Mouse (Mus musculus) midbrain, embryonic 12.5 days (tissue): ENCODE measurements around the gene Rps13. TPM values are rescaled to one million over a fixed set of nuclear protein-coding genes. Genes with fewer than 3 reads are reported as not detected.
A peak's percentile ranks its signal among the peaks of the same experiment; 100 is the strongest.

Experiments used
- ATAC-seq: fragments of 200-750 bp; cut with Nextera tagmentation; 2 replicates; pipeline ENCODE4 v1.8.0; 2017; ENCODE audit warnings: low read depth, moderate TSS enrichment, moderate library complexity; ENCODE audit not compliant: low FRiP score
- H3K27ac ChIP-seq: fragments of 300-500 bp; sonication (generic); replicated peaks from 2 replicates; pipeline ENCODE4 v1.5.1; 2016; ENCODE audit warnings: mild to moderate bottlenecking
- H3K27me3 ChIP-seq: fragments of 300-500 bp; sonication (generic); 2 replicates; pipeline ENCODE4 v1.6.1; 2016; ENCODE audit warnings: mild to moderate bottlenecking
- H3K36me3 ChIP-seq: fragments of 300-500 bp; sonication (generic); 2 replicates; pipeline ENCODE4 v1.6.1; 2016
- H3K4me1 ChIP-seq: fragments of 300-500 bp; sonication (generic); 2 replicates; pipeline ENCODE4 v1.6.1; 2016
- H3K4me2 ChIP-seq: fragments of 300-500 bp; sonication (generic); replicated peaks from 2 replicates; pipeline ENCODE4 v1.6.1; 2016; ENCODE audit warnings: mild to moderate bottlenecking, moderate library complexity
- H3K4me3 ChIP-seq: fragments of 300-500 bp; sonication (generic); 2 replicates; pipeline ENCODE4 v1.5.1; 2016; ENCODE audit warnings: mild to moderate bottlenecking
- H3K9ac ChIP-seq: fragments of 300-500 bp; sonication (generic); replicated peaks from 2 replicates; pipeline ENCODE4 v1.6.1; 2016; ENCODE audit warnings: mild to moderate bottlenecking, moderate library complexity
- H3K9me3 ChIP-seq: fragments of 300-500 bp; sonication (generic); 2 replicates; pipeline ENCODE4 v1.6.1; 2016; ENCODE audit warnings: mild to moderate bottlenecking
- WGBS: fragments of 180-500 bp; shearing (Covaris S2); methylation state at CpG from one replicate; pipeline ENCODE4 v1.1.7; 2016; 5-methylcytosine and 5-hydroxymethylcytosine counted together
- polyA plus RNA-seq: library from polyadenylated mRNA; unstranded; fragments of >200 nt; fragmentation: Nextera tagmentation; extraction: Ambion mirVana; gene quantifications from 2 replicates; pipeline ENCODE4 v1.2.1, GENCODE M21; 2016

Gene Rps13
- polyA plus RNA-seq, 1 experiment from 2014 or later: 651 TPM

DNA sequence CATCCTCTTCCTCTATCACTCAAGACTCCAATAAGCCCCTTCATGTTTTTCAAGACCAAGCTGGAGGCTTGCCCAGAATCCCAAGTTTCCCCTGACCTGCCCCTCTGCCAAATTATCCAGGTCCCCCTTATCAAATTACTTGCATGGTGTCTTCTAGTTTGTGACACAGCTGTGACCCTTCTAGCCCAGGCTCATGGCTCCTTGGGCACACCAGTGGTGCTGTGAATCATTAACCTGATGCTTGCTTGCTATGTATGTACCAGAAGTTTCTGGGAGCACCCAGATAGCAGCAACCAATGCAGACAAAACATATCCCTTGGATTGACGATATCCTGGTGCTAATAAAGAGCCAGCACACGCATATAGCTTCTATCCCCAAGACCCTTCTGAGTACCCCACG lies 45.0 kb downstream of the Rps13 start:
- H3K36me3 ChIP-seq: no peaks in the 10 kb centered on the region
- peaks cover 23% of the 10 kb centered on the region for H3K4me1 ChIP-seq
- no peak overlapping the region for H3K9ac ChIP-seq
- no peak overlapping the region for H3K4me3 ChIP-seq
- no peaks in the 10 kb centered on the region for H3K27me3 ChIP-seq
- H3K4me2 ChIP-seq: no peak overlapping the region
- 91% methylated on average over 3 of the region's 3 CpGs for WGBS
- no peaks in the 10 kb centered on the region for H3K9me3 ChIP-seq
- no peak overlapping the region for H3K27ac ChIP-seq
- no peak for ATAC-seq

DNA sequence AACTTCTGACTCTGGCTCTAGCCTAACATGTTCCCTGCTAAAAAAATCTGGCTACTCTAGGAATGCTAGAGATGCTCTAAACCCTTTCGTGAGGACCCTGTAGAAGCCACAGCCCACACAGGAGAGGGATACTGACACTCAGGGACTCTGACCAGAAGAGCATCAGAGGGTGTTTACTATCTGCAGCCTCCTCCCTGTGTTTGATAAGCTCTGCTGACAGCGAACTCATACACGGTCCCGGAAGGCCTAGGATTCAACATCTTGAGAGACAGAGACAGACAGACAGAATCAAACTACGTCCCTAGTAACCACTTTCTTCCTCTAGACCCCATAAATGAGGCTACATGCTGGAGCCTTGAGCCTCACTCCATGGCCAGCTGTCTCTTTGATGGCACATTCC lies 46.0 kb downstream of the Rps13 start:
- Histone ChIP-seq H3K36me3 (no peaks in the 10 kb centered on the region), H3K4me2 (no peak overlapping the region), H3K4me1 (peaks cover 33% of the 10 kb centered on the region), H3K9me3 (no peaks in the 10 kb centered on the region), H3K27ac (no peak overlapping the region), H3K4me3 (no peak overlapping the region), H3K9ac (no peak overlapping the region), H3K27me3 (no peaks in the 10 kb centered on the region)
- WGBS: 86% methylated on average over 5 of the region's 5 CpGs
- ATAC-seq: no peak

DNA sequence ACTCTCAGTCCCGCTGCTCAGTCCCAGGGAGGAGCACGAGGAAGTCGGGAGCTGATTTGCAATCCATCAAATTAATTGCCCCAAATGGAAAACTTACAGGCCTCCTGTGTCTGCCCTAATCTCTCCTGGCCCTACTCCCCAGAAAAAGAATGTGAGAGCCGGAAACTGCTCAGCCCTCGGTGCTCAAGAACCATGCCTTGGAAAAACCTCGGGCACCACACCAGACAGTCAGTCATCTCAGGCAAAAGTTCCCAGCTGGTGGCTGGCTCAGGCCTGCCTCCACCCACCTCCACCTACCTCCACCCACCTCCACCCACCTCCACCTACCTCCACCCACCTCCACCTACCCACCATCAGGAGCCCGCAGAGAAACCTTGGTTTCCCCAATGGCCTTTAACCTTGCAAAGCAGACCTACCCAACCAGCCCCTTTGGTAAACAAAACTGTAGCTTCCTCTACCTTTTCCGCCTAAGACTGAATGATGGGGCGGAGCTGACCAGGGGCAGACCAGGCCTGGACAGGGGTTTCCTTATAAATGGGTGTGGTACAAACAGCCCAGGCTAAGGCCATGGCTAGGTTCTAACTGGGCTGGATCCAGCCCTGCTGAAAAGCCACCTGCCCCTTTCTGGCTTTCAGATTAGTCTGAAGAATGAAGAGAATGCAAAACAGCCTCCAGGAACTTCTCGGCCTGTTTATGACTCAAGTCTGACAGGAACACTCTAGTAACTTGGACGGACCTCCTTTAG lies 47.2 kb downstream of the Rps13 start:
- Histone ChIP-seq H3K9me3 (no peaks in the 10 kb centered on the region), H3K4me2 (no peak overlapping the region), H3K36me3 (no peaks in the 10 kb centered on the region), H3K27me3 (no peaks in the 10 kb centered on the region), H3K4me1 (peaks cover 44% of the 10 kb centered on the region), H3K27ac (no peak overlapping the region), H3K9ac (no peak overlapping the region), H3K4me3 (no peak overlapping the region)
- no peak for ATAC-seq
- WGBS: 64% methylated on average over 11 of the region's 11 CpGs

DNA sequence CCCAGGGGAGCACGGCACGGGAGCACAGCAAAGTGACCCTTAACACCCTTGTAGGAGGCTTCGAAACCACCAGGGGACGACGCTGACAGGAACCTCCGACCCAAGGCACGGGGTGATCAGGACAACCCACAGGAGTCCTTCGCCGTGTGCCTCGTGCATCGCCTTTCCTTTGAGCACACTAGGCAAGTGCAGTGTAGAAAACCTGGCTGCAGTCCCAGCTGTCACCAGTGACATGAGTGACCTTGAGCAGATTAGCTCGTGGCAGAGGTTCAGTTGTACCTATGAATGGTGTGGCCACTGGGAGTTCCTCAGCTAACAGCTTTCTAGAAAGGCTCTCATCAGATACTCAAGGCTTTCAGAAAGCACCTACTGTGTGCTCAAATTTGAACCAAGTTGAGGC lies 47.8 kb downstream of the Rps13 start:
- Histone ChIP-seq H3K36me3 (no peaks in the 10 kb centered on the region), H3K4me2 (no peak overlapping the region), H3K9ac (no peak overlapping the region), H3K4me3 (no peak overlapping the region), H3K9me3 (no peaks in the 10 kb centered on the region), H3K4me1 (peaks cover 50% of the 10 kb centered on the region), H3K27ac (no peak overlapping the region), H3K27me3 (no peaks in the 10 kb centered on the region)
- no peak for ATAC-seq
- 75% methylated on average over 12 of the region's 12 CpGs for WGBS

DNA sequence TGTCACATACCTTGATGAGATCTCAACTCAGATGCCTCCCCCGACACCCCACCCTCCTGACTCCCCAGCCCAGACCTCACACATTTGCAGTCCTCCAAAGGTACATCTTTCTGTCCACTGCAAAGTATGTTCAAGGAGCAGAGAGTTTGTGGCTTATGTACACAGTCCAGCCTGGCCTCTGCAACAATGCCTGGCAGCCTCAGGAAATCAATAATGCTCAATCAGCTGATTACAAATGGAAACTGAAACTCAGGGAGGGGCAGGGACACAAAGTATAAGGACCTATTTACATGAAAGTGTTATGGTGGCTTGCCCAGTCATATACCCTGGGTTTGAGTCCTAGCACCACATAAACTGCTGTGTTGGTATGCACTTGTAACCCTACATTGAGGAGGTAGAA lies 48.8 kb downstream of the Rps13 start:
- no peak overlapping the region for H3K27ac ChIP-seq
- H3K4me3 ChIP-seq: no peak overlapping the region
- H3K36me3 ChIP-seq: no peaks in the 10 kb centered on the region
- H3K27me3 ChIP-seq: no peaks in the 10 kb centered on the region
- no peaks in the 10 kb centered on the region for H3K9me3 ChIP-seq
- WGBS: 86% methylated on average over 1 of the region's 1 CpGs
- H3K9ac ChIP-seq: no peak overlapping the region
- peaks cover 59% of the 10 kb centered on the region for H3K4me1 ChIP-seq
- ATAC-seq: no peak
- no peak overlapping the region for H3K4me2 ChIP-seq

DNA sequence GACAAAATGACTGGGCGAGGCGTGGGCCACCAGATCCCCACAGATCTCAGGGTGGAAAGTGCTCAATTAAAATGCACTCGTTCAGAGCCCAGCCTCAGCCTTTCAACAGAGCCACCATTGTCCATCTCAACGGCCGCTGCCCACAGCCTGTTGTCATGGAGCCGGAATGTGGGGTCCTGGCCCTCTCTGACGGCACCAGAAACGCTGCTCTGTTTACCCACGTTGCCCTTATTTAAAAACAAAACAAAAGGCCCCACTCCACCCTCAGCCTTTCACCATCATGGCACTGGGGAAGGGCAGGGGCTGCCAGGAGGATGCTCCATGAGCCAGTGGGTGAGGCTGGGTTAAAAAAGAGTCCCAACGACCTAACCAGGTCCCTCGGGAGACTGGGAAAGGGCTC lies 51.2 kb downstream of the Rps13 start:
- Histone ChIP-seq H3K36me3 (no peaks in the 10 kb centered on the region), H3K4me2 (peak overlapping the region; percentile 21), H3K27me3 (no peaks in the 10 kb centered on the region), H3K27ac (peak overlapping the region; percentile 81), H3K9ac (no peak overlapping the region), H3K4me3 (no peak overlapping the region), H3K4me1 (peaks cover 77% of the 10 kb centered on the region), H3K9me3 (no peaks in the 10 kb centered on the region)
- WGBS: 4% methylated on average over 11 of the region's 11 CpGs
- peak; percentile 77 for ATAC-seq

Other genes starting within 250 kb of the Rps13 start
- gene Gm4353, start 249.6 kb downstream of the Rps13 start, polyA plus RNA-seq: 0.68 and 0.98 TPM in 2 replicates
- gene Plekha7, start 25.8 kb downstream of the Rps13 start, polyA plus RNA-seq: 17.3 and 21.2 TPM in 2 replicates
- 30.3 and 33.1 TPM in 2 replicates for gene Pik3c2a, start 109.3 kb upstream of the Rps13 start, polyA plus RNA-seq
- gene Nucb2, start 170.2 kb upstream of the Rps13 start, polyA plus RNA-seq: 15.7 and 17.3 TPM in 2 replicates